8 mouse cellular contexts compared by ENCODE assay signal in the genomic region with DNA sequence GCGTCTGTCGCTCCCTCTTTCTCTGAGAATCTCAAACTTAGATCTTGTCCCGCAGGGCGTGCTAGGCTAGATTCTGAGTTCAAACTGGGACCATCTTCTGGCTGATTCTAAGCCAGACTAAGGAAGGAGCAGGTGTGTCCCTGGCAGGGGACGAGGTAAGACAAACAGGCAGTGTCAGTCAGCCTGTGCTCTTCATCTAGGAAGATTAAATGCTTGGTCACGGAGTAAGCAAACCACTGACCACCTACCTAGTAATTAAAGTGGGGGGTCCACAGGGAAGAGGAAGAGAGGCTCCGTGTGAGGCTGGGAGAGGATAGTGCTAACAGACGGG. TPM values are rescaled to one million over a fixed set of nuclear protein-coding genes. Genes with fewer than 3 reads are reported as not detected.
A peak's percentile ranks its signal among the peaks of the same experiment; 100 is the strongest.
DNase-seq lines count a peak whose midpoint lies in the region; ATAC-seq and TF ChIP-seq lines count a peak whose summit lies in the region.

No protein-coding gene starts in this region.

- H3K9me3 ChIP-seq in kidney, embryonic 16.5 days (ENCODE audit: low read length), result no peaks in the 10 kb centered on the region
- H3K9me3 ChIP-seq in embryonic facial prominence, embryonic 12.5 days, result no peaks in the 10 kb centered on the region
- no peaks in the 10 kb centered on the region for H3K9me3 ChIP-seq in intestine, embryonic 15.5 days

- no peak; the same call in 1 of the 2 replicates for ATAC-seq in kidney, embryonic 16.5 days (ENCODE audit: low FRiP score, low TSS enrichment)
- ATAC-seq in embryonic facial prominence, embryonic 12.5 days (ENCODE audit: insufficient number of reproducible peaks, insufficient read depth, low FRiP score, low TSS enrichment), result peak; percentile 7; the same call in 1 of the 2 replicates
- ATAC-seq in intestine, embryonic 15.5 days, result 0 out of 2 replicates have a peak, but pooled peaks have one; percentile 8
- no peak for ATAC-seq in erythroid progenitor cell, adult 5-6 weeks (replicated peaks; ENCODE audit: low FRiP score, poor library complexity, severe bottlenecking)

- H3K4me2 ChIP-seq in kidney, embryonic 16.5 days (replicated peaks; ENCODE audit: low read depth, low read length), result peak overlapping the region; percentile 80
- peak overlapping the region; percentile 73 for H3K4me2 ChIP-seq in embryonic facial prominence, embryonic 12.5 days (replicated peaks)
- H3K4me2 ChIP-seq in intestine, embryonic 15.5 days (replicated peaks), result peak overlapping the region; percentile 74
- peak overlapping the region; percentile 92 for H3K4me2 ChIP-seq in myocyte (ENCODE audit: low read depth)

- H3K79me2 ChIP-seq in myocyte (ENCODE audit: control insufficient read depth, insufficient read depth), result peaks cover 13% of the 10 kb centered on the region

- peak overlapping the region; percentile 53 for H3ac ChIP-seq in myocyte (ENCODE audit: control insufficient read depth, insufficient read length)

- no peak overlapping the region for H3K27ac ChIP-seq in kidney, embryonic 16.5 days (ENCODE audit: low read length)
- H3K27ac ChIP-seq in embryonic facial prominence, embryonic 12.5 days, result no peak overlapping the region
- H3K27ac ChIP-seq in intestine, embryonic 15.5 days, result no peak overlapping the region

- no peak for TF ChIP-seq POLR2A in myocyte (IDR thresholded peaks at IDR 0.05; ENCODE audit: insufficient read length, low read depth)

- DNase-seq in kidney, postnatal 36 days, result no peak
- no peak for DNase-seq in left cerebral cortex, adult 18-20 months (ENCODE audit: low spot score in 2 of 2)
- DNase-seq in urinary bladder, adult 18-20 months (ENCODE audit: low spot score in 2 of 2), result no peak

- H3K27me3 ChIP-seq in kidney, embryonic 16.5 days (ENCODE audit: insufficient read depth, low read length), result no peaks in the 10 kb centered on the region
- 0 out of 2 replicates have a peak, but pooled peaks cover 5% of the 10 kb centered on the region for H3K27me3 ChIP-seq in embryonic facial prominence, embryonic 12.5 days
- H3K27me3 ChIP-seq in intestine, embryonic 15.5 days (replicated peaks), result no peaks in the 10 kb centered on the region
- H3K27me3 ChIP-seq in myocyte (ENCODE audit: control insufficient read depth, insufficient read depth, insufficient read length), result no peaks in the 10 kb centered on the region

- 7% methylated on average over 8 of the region's 8 CpGs for WGBS in kidney, embryonic 16.5 days
- WGBS in embryonic facial prominence, embryonic 12.5 days, result 1% methylated on average over 8 of the region's 8 CpGs
- 3% methylated on average over 8 of the region's 8 CpGs for WGBS in intestine, embryonic 15.5 days

- peak overlapping the region; percentile 88 for H3K4me3 ChIP-seq in kidney, embryonic 16.5 days (ENCODE audit: low read length)
- H3K4me3 ChIP-seq in embryonic facial prominence, embryonic 12.5 days, result peak overlapping the region; percentile 81
- peak overlapping the region; percentile 74 for H3K4me3 ChIP-seq in intestine, embryonic 15.5 days (replicated peaks)
- H3K4me3 ChIP-seq in myocyte, result peak overlapping the region; percentile 53

- peaks cover 14% of the 10 kb centered on the region for H3K36me3 ChIP-seq in kidney, embryonic 16.5 days (ENCODE audit: insufficient read depth, low read length)
- peaks cover 13% of the 10 kb centered on the region; the same call in 1 of the 2 replicates for H3K36me3 ChIP-seq in embryonic facial prominence, embryonic 12.5 days
- H3K36me3 ChIP-seq in intestine, embryonic 15.5 days, result peaks cover 11% of the 10 kb centered on the region
- H3K36me3 ChIP-seq in myocyte (ENCODE audit: control insufficient read depth, insufficient read depth), result peaks cover 11% of the 10 kb centered on the region

- peak overlapping the region; percentile 82 for H3K9ac ChIP-seq in kidney, embryonic 16.5 days (replicated peaks; ENCODE audit: low read length)
- peak overlapping the region; percentile 79; the same call in 1 of the 2 replicates for H3K9ac ChIP-seq in embryonic facial prominence, embryonic 12.5 days
- H3K9ac ChIP-seq in intestine, embryonic 15.5 days, result peak overlapping the region; percentile 74

- H3K4me1 ChIP-seq in kidney, embryonic 16.5 days (ENCODE audit: insufficient read depth, low read length), result peaks cover 13% of the 10 kb centered on the region
- H3K4me1 ChIP-seq in embryonic facial prominence, embryonic 12.5 days, result peaks cover 13% of the 10 kb centered on the region
- H3K4me1 ChIP-seq in intestine, embryonic 15.5 days (replicated peaks), result peaks cover 9% of the 10 kb centered on the region

TF ChIP-seq in myocyte, 11 proteins besides CTCF, POLR2A, EP300 and RAD21:
- TF ChIP-seq TCF3 (IDR thresholded peaks at IDR 0.05; ENCODE audit: insufficient read length, low read depth), result no peak

RNA-seq across cellular contexts. Expression of gene Mob3c, which starts 0.6 kb away (rescaled TPM):
- 11.8 and 15.2 TPM in 2 replicates for polyA plus RNA-seq in kidney, embryonic 16.5 days (2015; fragmentation: Nextera tagmentation; extraction: Ambion mirVana)
- 9.1 and 9.7 TPM in 2 replicates for polyA plus RNA-seq in embryonic facial prominence, embryonic 12.5 days (2016; fragmentation: Nextera tagmentation; extraction: Ambion mirVana)
- polyA plus RNA-seq in intestine, embryonic 15.5 days (2015; fragmentation: Nextera tagmentation; extraction: Ambion mirVana), result 12.4 and 15.9 TPM in 2 replicates
- 4.9 TPM for polyA plus RNA-seq in myocyte (2012; fragmentation: generic; extraction: Trizol)
- 1 to 10 TPM; 4.0 to 6.7 TPM for total RNA-seq in left cerebral cortex, adult 18-20 months (2021)
- total RNA-seq in erythroid progenitor cell, adult 5-6 weeks (2015; ENCODE audit: low replicate concordance), result 6.7 and 26.3 TPM in 2 replicates
- 1.4 and 9.2 TPM in 2 replicates for total RNA-seq in erythroid progenitor cell, adult 5-6 weeks (2017; ENCODE audit: low replicate concordance)

RNA-seq across cellular contexts. Expression of gene Mknk1, which starts 10.5 kb away (rescaled TPM):
- polyA plus RNA-seq in kidney, embryonic 16.5 days (2015; fragmentation: Nextera tagmentation; extraction: Ambion mirVana), result 29.9 and 31.0 TPM in 2 replicates
- polyA plus RNA-seq in embryonic facial prominence, embryonic 12.5 days (2016; fragmentation: Nextera tagmentation; extraction: Ambion mirVana), result 26.5 and 28.0 TPM in 2 replicates
- polyA plus RNA-seq in intestine, embryonic 15.5 days (2015; fragmentation: Nextera tagmentation; extraction: Ambion mirVana), result 26.9 and 36.8 TPM in 2 replicates
- 31.7 TPM for polyA plus RNA-seq in myocyte (2012; fragmentation: generic; extraction: Trizol)
- 10 to 100 TPM; 29.6 to 39.5 TPM for total RNA-seq in left cerebral cortex, adult 18-20 months (2021)
- total RNA-seq in erythroid progenitor cell, adult 5-6 weeks (2015; ENCODE audit: low replicate concordance), result 82.9 and 104 TPM in 2 replicates
- 116 and 146 TPM in 2 replicates for total RNA-seq in erythroid progenitor cell, adult 5-6 weeks (2017; ENCODE audit: low replicate concordance)

RNA-seq across cellular contexts. Expression of gene Atpaf1, which starts 43.9 kb away (rescaled TPM):
- polyA plus RNA-seq in kidney, embryonic 16.5 days (2015; fragmentation: Nextera tagmentation; extraction: Ambion mirVana), result 58.0 and 59.7 TPM in 2 replicates
- 57.9 and 58.4 TPM in 2 replicates for polyA plus RNA-seq in embryonic facial prominence, embryonic 12.5 days (2016; fragmentation: Nextera tagmentation; extraction: Ambion mirVana)
- 62.4 and 63.5 TPM in 2 replicates for polyA plus RNA-seq in intestine, embryonic 15.5 days (2015; fragmentation: Nextera tagmentation; extraction: Ambion mirVana)
- 12.5 TPM for polyA plus RNA-seq in myocyte (2012; fragmentation: generic; extraction: Trizol)
- 10 to 100 TPM; 75.2 to 86.0 TPM for total RNA-seq in left cerebral cortex, adult 18-20 months (2021)
- 4.2 and 5.8 TPM in 2 replicates for total RNA-seq in erythroid progenitor cell, adult 5-6 weeks (2015; ENCODE audit: low replicate concordance)
- total RNA-seq in erythroid progenitor cell, adult 5-6 weeks (2017; ENCODE audit: low replicate concordance), result 8.1 and 14.3 TPM in 2 replicates

RNA-seq across cellular contexts. Expression of gene Tex38, which starts 47.7 kb away (rescaled TPM):
- 0.20 and 0.37 TPM in 2 replicates for polyA plus RNA-seq in kidney, embryonic 16.5 days (2015; fragmentation: Nextera tagmentation; extraction: Ambion mirVana)
- polyA plus RNA-seq in embryonic facial prominence, embryonic 12.5 days (2016; fragmentation: Nextera tagmentation; extraction: Ambion mirVana), result 0.42 TPM in 1 of 2 replicates, not detected in the other
- polyA plus RNA-seq in intestine, embryonic 15.5 days (2015; fragmentation: Nextera tagmentation; extraction: Ambion mirVana), result 0.21 and 0.30 TPM in 2 replicates
- not detected for polyA plus RNA-seq in myocyte (2012; fragmentation: generic; extraction: Trizol)
- not detected for total RNA-seq in left cerebral cortex, adult 18-20 months (2021)
- not detected in 2 replicates for total RNA-seq in erythroid progenitor cell, adult 5-6 weeks (2015; ENCODE audit: low replicate concordance)
- not detected in 2 replicates for total RNA-seq in erythroid progenitor cell, adult 5-6 weeks (2017; ENCODE audit: low replicate concordance)

RNA-seq across cellular contexts. Expression of gene Kncn, which starts 55.7 kb away (rescaled TPM):
- 0.07 TPM in 1 of 2 replicates, not detected in the other for polyA plus RNA-seq in kidney, embryonic 16.5 days (2015; fragmentation: Nextera tagmentation; extraction: Ambion mirVana)
- polyA plus RNA-seq in embryonic facial prominence, embryonic 12.5 days (2016; fragmentation: Nextera tagmentation; extraction: Ambion mirVana), result not detected in 2 replicates
- not detected in 2 replicates for polyA plus RNA-seq in intestine, embryonic 15.5 days (2015; fragmentation: Nextera tagmentation; extraction: Ambion mirVana)
- polyA plus RNA-seq in myocyte (2012; fragmentation: generic; extraction: Trizol), result not detected
- total RNA-seq in left cerebral cortex, adult 18-20 months (2021), result under 1 TPM; 0.28 to 0.30 TPM
- not detected in 2 replicates for total RNA-seq in erythroid progenitor cell, adult 5-6 weeks (2015; ENCODE audit: low replicate concordance)
- not detected in 2 replicates for total RNA-seq in erythroid progenitor cell, adult 5-6 weeks (2017; ENCODE audit: low replicate concordance)

Comparison
In these comparisons a context has a peak if more than half of its experiments do, and no peak if none do; other contexts are left out.
1. ATAC-seq: peak in embryonic facial prominence, embryonic 12.5 days (single experiment) and intestine, embryonic 15.5 days (single experiment); none in kidney, embryonic 16.5 days (single experiment) and erythroid progenitor cell, adult 5-6 weeks (single experiment).
2. Peak in every context shown above with its lines, with median percentiles within 50 percentile points of each other: H3K4me2 ChIP-seq, H3K4me3 ChIP-seq and H3K9ac ChIP-seq.